Mouse (Mus musculus) hindbrain, embryonic 10.5 days (tissue): ENCODE measurements around the gene Vav1. TPM values are rescaled to one million over a fixed set of nuclear protein-coding genes. Genes with fewer than 3 reads are reported as not detected.

Experiments
- DNase-seq: peaks from one replicate; pipeline ENCODE4 v3.0.0-alpha.2; 2017; ENCODE audit warnings: low spot score
- H3K27ac ChIP-seq: fragments of 300-500 bp; sonication (generic); 2 replicates; pipeline ENCODE4 v1.5.1; 2016; ENCODE audit warnings: mild to moderate bottlenecking, moderate library complexity
- H3K27me3 ChIP-seq: fragments of 300-500 bp; sonication (generic); 2 replicates; pipeline ENCODE4 v1.6.1; 2016; ENCODE audit warnings: mild to moderate bottlenecking; ENCODE audit not compliant: poor library complexity, insufficient read depth, severe bottlenecking
- H3K36me3 ChIP-seq: fragments of 300-500 bp; sonication (generic); 2 replicates; pipeline ENCODE4 v1.6.1; 2016; ENCODE audit warnings: mild to moderate bottlenecking, moderate library complexity
- H3K4me1 ChIP-seq: fragments of 300-500 bp; sonication (generic); replicated peaks from 2 replicates; pipeline ENCODE4 v1.6.1; 2016; ENCODE audit warnings: mild to moderate bottlenecking
- H3K4me3 ChIP-seq: fragments of 300-500 bp; sonication (generic); 2 replicates; pipeline ENCODE4 v1.5.1; 2016; ENCODE audit warnings: mild to moderate bottlenecking, moderate library complexity
- H3K9me3 ChIP-seq: fragments of 300-500 bp; sonication (generic); 2 replicates; pipeline ENCODE4 v1.6.1; 2016; ENCODE audit warnings: mild to moderate bottlenecking, moderate library complexity
- WGBS: fragments of 180-500 bp; shearing (Covaris S2); methylation state at CpG from one replicate; pipeline ENCODE4 v1.1.7; 2016; 5-methylcytosine and 5-hydroxymethylcytosine counted together
- polyA plus RNA-seq: library from polyadenylated mRNA; unstranded; fragments of >200 nt; fragmentation: Nextera tagmentation; extraction: Ambion mirVana; gene quantifications from 2 replicates; pipeline ENCODE4 v1.2.1, GENCODE M21; 2016

The Vav1 gene
- polyA plus RNA-seq, 1 experiment from 2014 or later, result 2.2 TPM

DNA sequence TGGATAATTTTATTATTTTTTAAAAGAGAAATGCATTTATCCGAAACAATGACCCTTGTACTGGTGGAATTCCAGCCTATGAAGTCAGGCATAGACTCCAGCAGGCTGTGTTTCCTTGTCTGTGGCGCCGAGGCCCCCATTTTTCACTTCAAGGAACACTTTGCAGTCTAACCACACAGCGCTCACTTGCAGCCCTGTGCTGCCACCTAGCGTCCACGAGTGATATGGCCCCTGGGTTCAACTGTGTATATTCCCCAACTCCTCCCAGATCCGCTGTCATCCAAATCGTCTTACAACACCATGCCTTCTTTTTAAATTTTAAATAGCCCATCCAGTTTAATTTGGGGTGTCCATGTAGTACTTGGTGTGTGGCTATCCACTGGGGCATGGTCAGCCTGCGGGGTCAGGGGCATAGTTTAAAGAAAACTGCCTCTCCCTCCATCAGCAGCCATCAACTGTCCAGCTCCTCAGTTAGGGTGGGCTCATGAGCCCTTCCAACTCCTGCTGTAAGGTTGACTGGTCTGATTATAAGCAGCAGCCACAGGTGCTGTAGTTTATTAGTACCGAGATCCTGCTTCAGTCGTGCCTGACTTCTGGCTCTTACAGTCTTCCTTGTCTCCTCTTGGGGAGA is 56.9 kb downstream of the Vav1 start:
- Histone ChIP-seq H3K4me3 (no peak overlapping the region), H3K36me3 (no peaks in the 10 kb centered on the region), H3K9me3 (no peaks in the 10 kb centered on the region), H3K4me1 (no peaks in the 10 kb centered on the region), H3K27me3 (peaks cover 3% of the 10 kb centered on the region; the same call in 1 of the 2 replicates), H3K27ac (no peak overlapping the region)
- WGBS, result 12% methylated on average over 11 of the region's 11 CpGs
- DNase-seq, result peak; percentile 88

DNA sequence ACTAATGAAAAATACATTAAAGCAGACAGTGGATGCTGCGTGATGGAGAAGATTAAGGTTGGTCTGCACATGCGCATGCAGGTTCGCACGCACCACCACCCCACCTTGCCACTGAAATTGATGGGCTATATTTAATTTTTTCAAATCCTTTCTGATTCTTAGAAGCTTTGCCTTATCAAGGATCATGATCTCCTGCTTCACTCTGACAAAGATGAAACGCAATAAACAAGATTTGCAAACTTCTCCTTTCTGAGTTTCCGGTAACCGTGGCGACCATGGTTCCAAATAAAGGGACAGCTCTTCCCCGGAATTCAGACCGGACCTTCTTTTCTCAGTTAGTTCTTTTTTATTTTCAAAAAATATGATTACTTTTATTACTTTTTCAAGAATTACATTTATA is 59.1 kb downstream of the Vav1 start:
- Histone ChIP-seq H3K9me3 (no peaks in the 10 kb centered on the region), H3K27me3 (peaks cover 3% of the 10 kb centered on the region; the same call in 1 of the 2 replicates), H3K27ac (no peak overlapping the region), H3K4me1 (no peaks in the 10 kb centered on the region), H3K36me3 (no peaks in the 10 kb centered on the region), H3K4me3 (no peak overlapping the region)
- 89% methylated on average over 10 of the region's 10 CpGs for WGBS
- no peak for DNase-seq

DNA sequence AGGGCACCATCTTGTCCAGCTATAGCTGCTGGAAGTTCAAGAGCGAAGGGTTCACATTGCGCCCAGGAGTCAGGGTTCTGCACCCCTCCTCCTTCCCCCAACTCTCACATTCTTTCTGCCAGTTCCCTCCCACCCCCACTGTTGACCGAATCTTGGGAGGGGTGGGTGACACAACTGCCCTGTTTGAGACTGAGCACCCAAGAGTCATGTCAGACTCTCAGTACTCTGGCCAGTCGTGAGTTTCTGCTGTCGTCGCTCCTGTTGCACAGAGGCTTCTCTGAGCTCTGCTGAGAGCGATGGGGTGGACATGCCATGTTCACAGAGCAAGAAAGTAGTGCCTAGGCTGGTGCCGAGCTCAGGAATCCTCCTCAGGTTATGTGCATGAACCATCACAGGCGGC is 60.4 kb downstream of the Vav1 start:
- WGBS, result 80% methylated on average over 9 of the region's 9 CpGs
- H3K9me3 ChIP-seq, result no peaks in the 10 kb centered on the region

DNA sequence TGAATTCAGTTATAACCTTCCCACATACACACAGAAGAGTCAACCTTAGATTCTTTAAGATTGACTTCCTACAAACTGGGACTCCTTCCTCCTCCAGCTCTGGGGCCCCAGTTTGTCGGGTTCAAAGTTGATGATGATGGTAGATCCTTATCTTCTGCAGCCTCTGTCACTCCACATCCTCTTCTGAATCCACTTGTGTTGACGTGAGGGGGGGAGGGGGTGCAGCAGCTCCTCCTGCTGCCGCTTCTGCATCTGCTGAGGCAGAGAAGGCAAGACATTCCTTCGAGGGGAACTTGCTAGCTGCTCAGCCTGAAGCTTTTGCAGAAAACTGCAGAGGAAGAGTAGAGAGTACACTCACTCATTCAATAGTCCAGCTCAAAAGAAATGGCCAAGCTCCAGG is 62.7 kb downstream of the Vav1 start:
- WGBS, result 83% methylated on average over 4 of the region's 4 CpGs
- no peaks in the 10 kb centered on the region for H3K36me3 ChIP-seq
- DNase-seq, result no peak

More for the DNA sequence above, 60.4 kb downstream of the Vav1 start:
- no peaks in the 10 kb centered on the region for H3K4me1 ChIP-seq
- DNase-seq, result no peak
- no peak overlapping the region for H3K27ac ChIP-seq
- H3K27me3 ChIP-seq, result peaks cover under 1% of the 10 kb centered on the region; the same call in 1 of the 2 replicates
- H3K36me3 ChIP-seq, result no peaks in the 10 kb centered on the region
- H3K4me3 ChIP-seq, result no peak overlapping the region

GRCm38 (mm10) chr17:57344029-57344707 is 65.3 kb downstream of the Vav1 start:
- no peaks in the 10 kb centered on the region for H3K36me3 ChIP-seq
- no peaks in the 10 kb centered on the region for H3K27me3 ChIP-seq
- no peak for DNase-seq
- H3K9me3 ChIP-seq, result no peaks in the 10 kb centered on the region
- H3K4me1 ChIP-seq, result no peaks in the 10 kb centered on the region
- 71% methylated on average over 2 of the region's 2 CpGs for WGBS
- no peak overlapping the region for H3K4me3 ChIP-seq
- no peak overlapping the region for H3K27ac ChIP-seq

More for the DNA sequence above, 62.7 kb downstream of the Vav1 start:
- no peaks in the 10 kb centered on the region for H3K27me3 ChIP-seq
- H3K4me3 ChIP-seq, result no peak overlapping the region
- no peaks in the 10 kb centered on the region for H3K4me1 ChIP-seq
- no peaks in the 10 kb centered on the region for H3K9me3 ChIP-seq
- H3K27ac ChIP-seq, result no peak overlapping the region

DNA sequence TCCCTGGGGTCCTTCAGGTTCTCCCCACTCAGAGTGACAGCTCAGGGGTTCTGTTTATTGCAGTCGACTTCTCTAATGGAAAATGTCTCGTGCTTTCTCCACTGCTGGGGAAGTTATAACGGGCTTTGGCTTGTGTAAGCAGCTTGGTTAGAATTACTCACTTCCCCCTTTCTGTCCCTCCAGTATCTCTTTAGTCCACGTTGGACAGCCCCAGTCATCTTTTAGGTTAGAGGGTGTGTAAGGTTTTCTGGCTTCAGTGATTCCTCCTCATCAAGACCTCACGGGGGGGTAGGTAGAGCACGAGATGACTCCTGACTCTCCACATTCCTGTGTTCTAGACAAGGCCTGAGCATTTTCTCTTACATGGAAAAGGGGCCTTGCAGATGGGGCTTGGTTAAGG is 68.1 kb downstream of the Vav1 start:
- 79% methylated on average over 6 of the region's 6 CpGs for WGBS
- no peak for DNase-seq

DNA sequence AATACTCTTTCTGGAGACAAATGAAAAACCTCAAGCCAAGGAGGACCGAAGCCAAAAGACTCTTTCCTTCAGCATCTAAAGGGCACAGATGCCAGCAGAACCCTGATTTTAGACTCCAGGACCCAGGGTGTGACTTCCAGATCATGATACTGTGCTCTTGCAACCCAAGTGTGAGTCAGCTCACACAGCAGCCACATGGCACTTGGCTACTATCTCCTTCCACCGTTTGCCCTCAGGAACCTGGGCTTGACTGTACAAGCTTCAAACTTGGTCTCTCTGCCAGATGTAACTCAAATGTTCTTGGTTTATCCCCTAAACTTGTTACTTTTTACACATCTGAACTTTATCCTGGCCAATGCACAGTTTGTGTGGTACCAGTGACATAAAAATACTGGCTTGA is 68.9 kb downstream of the Vav1 start:
- Histone ChIP-seq H3K27me3 (no peaks in the 10 kb centered on the region), H3K36me3 (no peaks in the 10 kb centered on the region), H3K9me3 (no peaks in the 10 kb centered on the region), H3K4me1 (no peaks in the 10 kb centered on the region), H3K4me3 (no peak overlapping the region), H3K27ac (no peak overlapping the region)
- WGBS, result 79% methylated on average over 2 of the region's 2 CpGs
- no peak for DNase-seq

More for the DNA sequence above, 68.1 kb downstream of the Vav1 start:
- Histone ChIP-seq H3K4me1 (no peaks in the 10 kb centered on the region), H3K9me3 (no peaks in the 10 kb centered on the region), H3K27ac (no peak overlapping the region), H3K4me3 (no peak overlapping the region), H3K36me3 (no peaks in the 10 kb centered on the region), H3K27me3 (no peaks in the 10 kb centered on the region)

- no peaks in the 10 kb centered on the region for H3K27me3 ChIP-seq
- H3K36me3 ChIP-seq, result no peaks in the 10 kb centered on the region
- no peak overlapping the region for H3K27ac ChIP-seq
- no peak overlapping the region for H3K4me3 ChIP-seq
- WGBS, result 76% methylated on average over 5 of the region's 5 CpGs
- H3K4me1 ChIP-seq, result no peaks in the 10 kb centered on the region
- no peaks in the 10 kb centered on the region for H3K9me3 ChIP-seq
- DNase-seq, result no peak
Measured at GRCm38 (mm10) chr17:57349067-57349466, 70.2 kb downstream of the Vav1 start.

GRCm38 (mm10) chr17:57350212-57350611 is 71.3 kb downstream of the Vav1 start:
- DNase-seq, result no peak
- Histone ChIP-seq H3K27ac (no peak overlapping the region), H3K27me3 (no peaks in the 10 kb centered on the region), H3K9me3 (no peaks in the 10 kb centered on the region), H3K4me3 (no peak overlapping the region), H3K36me3 (no peaks in the 10 kb centered on the region), H3K4me1 (no peaks in the 10 kb centered on the region)
- WGBS, result 90% methylated on average over 5 of the region's 5 CpGs

- Histone ChIP-seq H3K27ac (no peak overlapping the region), H3K27me3 (no peaks in the 10 kb centered on the region), H3K9me3 (no peaks in the 10 kb centered on the region), H3K4me3 (no peak overlapping the region), H3K4me1 (no peaks in the 10 kb centered on the region), H3K36me3 (no peaks in the 10 kb centered on the region)
- WGBS, result 91% methylated on average over 9 of the region's 9 CpGs
- DNase-seq, result no peak
Measured at GRCm38 (mm10) chr17:57351107-57351506, 72.2 kb downstream of the Vav1 start.

GRCm38 (mm10) chr17:57358441-57358840 is 79.5 kb downstream of the Vav1 start, which contains the start of gene Adgre1:
Adgre1 (plus strand) TSS chr17:57358691.
- no peaks in the 10 kb centered on the region for H3K36me3 ChIP-seq
- H3K4me1 ChIP-seq, result 0 out of 2 replicates have a peak, but pooled peaks cover 3% of the 10 kb centered on the region
- H3K4me3 ChIP-seq, result no peak within 1 kb of the TSS
- no peaks in the 10 kb centered on the region for H3K27me3 ChIP-seq
- WGBS, result 13% methylated on average over 1 of the region's 1 CpGs
- H3K9me3 ChIP-seq, result no peaks in the 10 kb centered on the region
- H3K27ac ChIP-seq, result no peak within 1 kb of the TSS
- DNase-seq, result no peak

GRCm38 (mm10) chr17:57359485-57360241 is 80.8 kb downstream of the Vav1 start:
- 88% methylated on average over 11 of the region's 11 CpGs for WGBS
- Histone ChIP-seq H3K4me1 (0 out of 2 replicates have a peak, but pooled peaks cover 3% of the 10 kb centered on the region), H3K27ac (no peak overlapping the region)

More at GRCm38 (mm10) chr17:57359485-57360241, 80.8 kb downstream of the Vav1 start:
- no peaks in the 10 kb centered on the region for H3K27me3 ChIP-seq
- no peaks in the 10 kb centered on the region for H3K36me3 ChIP-seq
- DNase-seq, result no peak
- H3K4me3 ChIP-seq, result no peak overlapping the region
- H3K9me3 ChIP-seq, result no peaks in the 10 kb centered on the region
